Mouse (Mus musculus) left cerebral cortex, postnatal 4 days (tissue): ENCODE data around the gene Fam172a. TPM values are rescaled to one million over a fixed set of nuclear protein-coding genes. Genes with fewer than 3 reads are reported as not detected.

Experiments used
- DNase-seq: peaks from one replicate; pipeline ENCODE4 v3.0.0-alpha.2; 2022
- intact Hi-C: fragments of 180-260 bp; cut with DNase I; formaldehyde crosslinking; loops from one replicate; pipeline ENCODE4 v1.15.1; 2025
- total RNA-seq, 2 experiments: library from RNA; stranded (reverse); gene quantifications; 2 replicates each; pipeline ENCODE4 v1.2.3; 2021

Fam172a gene
- total RNA-seq, 2 experiments from 2014 or later, result 49.4 to 54.2 TPM

DNA sequence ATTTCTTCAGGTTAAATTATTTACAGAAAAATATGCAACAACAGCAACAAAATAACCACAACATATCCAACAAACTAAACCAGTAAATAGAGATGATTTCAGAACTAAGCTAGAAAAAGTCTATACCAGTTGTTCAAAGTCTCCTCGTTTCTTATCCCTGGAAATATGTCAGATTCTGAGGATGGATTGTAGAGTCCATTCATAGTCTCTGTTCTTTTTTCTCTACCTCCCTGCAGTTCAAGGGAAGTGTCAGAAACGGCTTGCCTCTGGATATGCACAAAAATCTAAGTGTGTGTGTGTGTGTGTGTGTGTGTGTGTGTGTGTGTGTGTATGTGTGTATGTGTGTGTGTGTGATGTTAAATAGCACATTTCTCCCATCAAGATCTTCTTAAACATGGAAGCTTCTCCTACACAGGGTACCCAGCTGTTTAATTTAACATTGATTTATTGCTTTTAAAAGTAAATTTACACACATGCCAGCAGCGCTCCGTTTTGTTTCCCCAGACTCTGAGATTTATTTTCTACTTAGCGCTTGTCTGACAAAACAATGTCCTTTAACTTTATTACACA lies 475.6 kb downstream of the Fam172a start:
- intact Hi-C loops, result loop anchor here (5.0 to 10.0 kb wide), 3 partner anchors 195 to 1203 kb away; no protein-coding TSS in a partner anchor
- no peak for DNase-seq

DNA sequence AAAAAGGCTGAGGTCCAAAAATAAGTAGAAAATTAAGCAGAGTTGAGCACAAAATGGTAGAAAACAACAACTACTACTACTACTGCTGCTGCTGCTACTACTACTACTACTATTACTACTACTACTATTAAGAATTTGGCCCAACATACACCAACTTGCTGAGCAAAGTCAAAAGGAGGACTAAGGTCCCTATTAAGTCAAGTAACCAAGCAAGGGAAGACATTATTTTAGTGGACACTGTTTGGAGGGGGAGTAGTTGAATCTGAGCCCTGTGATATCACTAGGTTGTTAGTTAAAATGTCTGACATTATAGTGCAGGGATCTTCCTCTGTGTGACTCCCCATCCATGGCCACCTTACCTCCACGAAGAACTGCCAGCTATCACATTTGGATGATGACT lies 476.2 kb downstream of the Fam172a start:
- intact Hi-C loops, result loop anchor here (5.0 to 10.0 kb wide), 3 partner anchors 196 to 1203 kb away; no protein-coding TSS in a partner anchor
- DNase-seq, result no peak

DNA sequence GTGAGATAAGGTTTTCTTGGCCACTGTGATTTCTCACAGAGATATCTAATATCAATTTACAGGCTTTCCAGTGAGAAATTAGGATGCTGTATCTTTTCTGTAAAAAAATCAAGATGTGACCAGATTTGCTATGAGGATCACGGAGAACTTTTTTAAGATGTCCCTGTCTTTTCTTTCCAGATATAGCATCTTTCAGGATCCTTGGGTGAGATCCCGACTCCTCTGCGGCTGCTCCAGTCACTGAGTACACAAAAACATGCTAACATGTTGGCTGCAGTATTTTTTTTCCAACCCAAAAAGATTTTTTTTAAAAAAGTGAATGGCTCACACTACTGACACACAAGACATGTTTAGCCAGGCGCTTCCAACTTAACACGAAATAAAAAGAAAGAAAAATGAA lies 476.9 kb downstream of the Fam172a start:
- no peak for DNase-seq
- intact Hi-C loops, result loop anchor here (5.0 to 10.0 kb wide), 3 partner anchors 196 to 1204 kb away; no protein-coding TSS in a partner anchor

DNA sequence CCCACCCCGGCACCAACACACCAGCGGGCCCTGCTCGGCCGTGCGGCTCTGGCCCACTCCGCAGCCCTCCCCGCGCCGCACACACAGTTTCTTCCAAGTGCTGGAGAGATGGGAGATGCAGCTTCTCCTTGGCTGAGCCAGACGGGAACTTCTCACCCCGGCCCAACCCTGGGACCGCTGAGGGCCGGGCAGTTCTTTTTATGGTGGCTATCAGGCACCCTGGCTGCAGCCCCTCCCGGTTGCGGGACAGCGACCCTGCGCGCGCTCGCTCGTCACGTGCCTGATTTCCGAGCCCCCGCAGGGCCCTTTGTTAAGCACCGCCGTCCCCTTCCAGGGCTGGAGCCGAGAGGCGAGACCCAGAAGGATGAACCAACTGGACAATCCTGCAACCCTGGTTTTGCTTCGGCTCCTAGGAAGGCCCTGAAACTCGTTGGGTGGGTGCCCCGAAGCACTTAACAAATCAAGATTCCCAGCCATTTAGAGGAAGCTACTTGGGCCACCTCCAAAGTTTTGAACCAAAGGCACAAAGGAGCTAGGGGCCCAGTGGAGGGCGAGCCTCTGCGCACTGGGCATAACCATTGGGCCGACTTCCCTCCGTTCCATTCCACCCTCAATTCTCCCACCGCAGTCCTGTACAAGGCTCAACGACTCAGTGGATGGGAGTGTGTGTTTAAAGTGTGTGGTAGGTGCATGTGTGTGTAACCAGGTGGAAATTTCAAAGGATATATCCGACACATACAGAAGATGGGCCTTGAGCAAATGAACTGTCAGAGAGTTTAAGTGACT lies 477.7 kb downstream of the Fam172a start:
- DNase-seq, result peak; percentile 70
- intact Hi-C loops, result loop anchor here (5.0 to 10.0 kb wide), 3 partner anchors 197 to 1205 kb away; no protein-coding TSS in a partner anchor

DNA sequence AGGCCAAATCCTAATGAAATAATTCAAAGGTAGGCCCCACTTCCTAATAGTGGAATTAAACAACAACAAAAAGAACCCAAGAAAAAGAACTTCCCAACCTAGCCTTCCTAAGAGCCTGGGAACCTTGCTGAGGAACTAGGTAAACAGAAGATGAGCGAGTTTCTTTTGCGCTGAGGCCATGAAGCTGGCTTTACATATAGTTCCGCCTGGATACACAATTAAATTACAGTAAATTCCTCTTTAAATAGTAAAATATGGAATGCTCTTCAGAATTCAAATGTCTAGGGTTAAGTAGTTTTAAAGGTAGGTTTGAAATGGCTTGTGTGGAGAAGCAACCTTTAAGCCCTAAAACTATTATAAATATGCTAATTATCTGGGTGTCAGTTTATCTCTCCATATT lies 478.4 kb downstream of the Fam172a start:
- no peak for DNase-seq
- intact Hi-C loops, result no loop called here

DNA sequence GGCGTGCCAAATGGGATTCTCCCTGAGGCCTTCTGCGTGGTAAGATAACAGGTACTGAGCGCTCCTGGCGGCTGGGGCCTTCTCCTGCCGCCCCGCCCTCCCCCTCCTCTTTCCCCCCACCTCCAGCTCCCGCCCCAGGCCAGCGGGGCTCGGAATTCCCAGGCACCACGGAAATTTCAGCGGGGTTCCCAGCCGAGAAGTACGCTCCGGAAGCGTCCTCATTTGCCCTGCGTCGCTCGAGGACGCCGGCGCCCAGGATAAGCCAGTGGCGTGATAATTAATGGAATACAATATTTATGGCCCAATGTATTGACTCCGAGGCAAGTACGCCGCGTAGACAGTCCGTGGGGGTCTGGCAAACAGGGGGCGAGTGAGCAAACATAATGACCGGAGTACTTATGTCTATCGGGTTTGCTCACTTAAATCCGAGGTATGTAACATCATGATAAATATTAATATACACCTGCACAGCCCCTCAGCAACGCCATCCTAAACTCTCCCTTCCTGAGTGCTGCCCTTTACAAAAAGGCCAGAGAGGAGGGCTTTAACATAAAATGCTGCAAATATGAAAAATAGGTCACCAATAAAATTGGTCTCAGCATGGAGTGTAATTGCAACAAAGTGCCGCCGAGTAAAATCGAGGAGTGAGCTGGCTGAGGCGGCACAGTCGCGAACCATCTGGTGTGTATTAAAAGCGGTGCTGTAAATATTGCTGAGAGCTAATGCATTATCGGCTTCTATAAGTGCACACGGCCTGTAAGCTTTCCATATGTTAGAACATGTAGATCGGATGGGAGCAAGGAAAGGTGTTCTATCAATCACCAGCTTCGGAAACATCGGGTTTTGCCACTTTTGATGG lies 479.5 kb downstream of the Fam172a start:
- DNase-seq, result peak; percentile 29

DNA sequence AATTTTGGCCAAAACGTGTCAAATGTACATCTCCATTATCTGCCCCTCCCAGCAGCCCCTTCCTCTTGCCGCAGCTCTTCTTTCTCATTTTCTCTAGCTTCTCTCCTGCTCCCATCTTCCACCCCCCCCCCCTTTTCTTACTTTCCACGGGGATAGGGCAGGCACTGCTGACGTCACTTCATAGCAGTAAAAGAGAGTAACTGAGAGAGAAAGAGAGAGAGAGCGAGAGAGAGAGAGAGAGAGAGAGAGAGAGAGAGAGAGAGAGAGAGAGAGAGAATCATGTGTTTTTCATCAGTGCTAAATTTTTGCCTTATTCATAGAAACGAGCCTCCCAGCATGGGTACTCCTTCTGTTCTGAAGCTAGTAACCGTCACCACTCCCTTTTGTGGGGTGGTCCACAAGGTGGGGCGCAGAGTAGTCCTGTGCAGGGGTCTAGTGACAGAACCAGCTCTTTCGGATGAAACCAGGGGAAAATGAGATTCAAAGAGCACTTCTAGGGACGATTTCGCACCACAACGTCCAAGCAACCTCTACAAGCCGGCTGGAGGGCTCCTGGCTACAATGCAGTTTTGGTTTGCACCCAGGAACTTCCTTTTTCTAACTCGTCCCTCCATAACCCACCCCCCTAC lies 480.2 kb downstream of the Fam172a start:
- DNase-seq, result peak; percentile 40
- intact Hi-C loops, result no loop called here

More for the DNA sequence above, 479.5 kb downstream of the Fam172a start:
- intact Hi-C loops, result no loop called here

DNA sequence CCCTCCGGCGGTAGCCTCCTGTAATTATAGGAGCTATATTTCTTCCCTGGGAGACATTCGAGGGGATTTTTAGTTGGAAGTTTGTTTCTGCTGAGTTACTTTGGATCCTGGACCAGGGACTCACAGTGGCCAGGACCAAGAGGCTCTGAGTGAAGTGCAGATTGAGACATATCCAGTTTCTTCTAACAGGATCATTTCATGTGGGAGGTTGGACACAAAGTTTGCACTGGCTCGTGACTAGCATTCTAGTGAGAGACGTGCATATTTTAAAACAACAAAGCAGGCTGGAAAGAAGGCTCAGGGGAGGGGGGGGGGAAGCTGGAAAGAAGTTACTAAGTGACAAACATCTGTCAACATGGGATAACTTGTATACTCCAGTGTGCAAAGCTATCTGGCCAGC lies 481.2 kb downstream of the Fam172a start:
- no peak for DNase-seq
- intact Hi-C loops, result no loop called here

DNA sequence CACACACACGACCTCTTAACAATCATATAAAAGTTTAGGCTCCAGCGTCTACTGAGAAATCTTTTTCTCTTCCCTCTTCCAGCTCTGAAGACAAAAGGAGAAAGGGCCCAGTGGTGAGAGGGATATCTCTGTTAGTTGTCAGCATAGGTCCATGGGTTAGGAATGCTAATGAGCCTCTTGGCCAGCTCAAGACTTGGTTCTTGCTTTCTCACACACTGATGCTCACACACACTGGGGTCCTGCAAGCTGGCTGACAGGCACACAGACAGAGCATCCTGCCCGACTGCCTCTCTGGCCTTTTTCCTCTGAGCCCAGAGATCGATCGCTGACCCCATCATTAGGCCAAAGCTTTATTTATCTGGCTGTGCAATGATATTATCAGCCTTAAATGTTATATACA lies 482.2 kb downstream of the Fam172a start:
- intact Hi-C loops, result no loop called here
- peak; percentile 41 for DNase-seq

DNA sequence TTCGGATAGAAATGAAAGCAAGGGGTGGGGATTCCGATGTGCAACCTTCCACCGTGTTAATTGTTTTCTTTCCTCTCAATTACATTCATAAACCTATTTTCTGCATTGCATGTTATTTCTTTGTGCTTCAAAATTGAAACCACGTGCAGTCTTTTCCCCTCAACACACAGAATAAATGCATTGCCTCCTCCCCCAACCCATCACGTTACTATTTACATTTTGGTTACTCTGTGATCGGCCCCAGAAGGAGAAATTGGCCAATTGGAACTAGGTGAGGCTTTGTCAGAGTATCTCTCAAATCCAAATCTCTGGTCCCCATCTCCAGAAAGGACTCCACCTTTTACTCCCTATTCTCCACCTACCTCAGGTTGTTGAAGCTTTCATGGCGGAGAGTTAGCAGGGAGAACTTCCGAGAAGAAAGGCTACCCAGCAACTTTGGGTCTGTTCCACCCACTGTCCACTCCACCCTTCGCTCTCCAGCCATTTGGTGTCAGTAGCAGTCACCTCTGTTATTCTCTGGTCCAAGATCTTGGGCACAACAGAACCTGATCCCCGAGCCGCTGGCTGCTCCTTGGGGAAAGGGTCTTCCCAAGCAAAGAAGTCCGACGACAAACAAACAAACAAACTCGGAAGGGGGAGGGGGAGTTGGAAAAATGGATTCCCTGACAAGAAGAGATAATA lies 483.1 kb downstream of the Fam172a start:
- intact Hi-C loops, result no loop called here
- DNase-seq, result no peak

DNA sequence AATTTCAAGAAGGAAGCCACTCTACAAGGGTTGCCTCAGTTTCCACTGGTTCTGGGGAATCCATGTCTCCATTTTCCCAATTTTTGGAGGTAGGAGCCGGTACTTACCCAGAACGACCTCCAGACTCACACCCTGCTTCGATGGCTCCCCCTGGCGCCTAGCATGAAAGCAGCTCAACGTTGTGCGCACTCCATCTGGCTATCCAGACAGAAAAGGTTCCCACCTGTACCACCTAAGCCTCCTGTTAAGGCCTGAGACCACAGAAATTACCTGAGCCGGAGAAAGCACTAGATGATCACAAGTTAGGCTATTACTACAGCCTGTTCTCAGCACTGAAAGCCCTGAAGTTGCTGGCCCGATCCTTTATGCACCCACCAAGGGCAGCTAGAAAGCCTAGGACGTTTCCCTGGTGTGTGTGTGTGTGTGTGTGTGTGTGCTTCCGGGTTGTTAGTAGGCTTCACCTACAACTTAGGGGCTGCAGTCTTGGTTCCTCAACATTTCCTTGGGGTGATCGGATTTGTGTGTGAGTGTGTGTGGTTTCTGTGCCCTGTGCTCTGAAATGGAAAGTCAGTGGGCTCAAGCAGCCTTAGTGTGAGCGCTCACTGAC lies 484.6 kb downstream of the Fam172a start:
- peak; percentile 49 for DNase-seq
- intact Hi-C loops, result no loop called here

DNA sequence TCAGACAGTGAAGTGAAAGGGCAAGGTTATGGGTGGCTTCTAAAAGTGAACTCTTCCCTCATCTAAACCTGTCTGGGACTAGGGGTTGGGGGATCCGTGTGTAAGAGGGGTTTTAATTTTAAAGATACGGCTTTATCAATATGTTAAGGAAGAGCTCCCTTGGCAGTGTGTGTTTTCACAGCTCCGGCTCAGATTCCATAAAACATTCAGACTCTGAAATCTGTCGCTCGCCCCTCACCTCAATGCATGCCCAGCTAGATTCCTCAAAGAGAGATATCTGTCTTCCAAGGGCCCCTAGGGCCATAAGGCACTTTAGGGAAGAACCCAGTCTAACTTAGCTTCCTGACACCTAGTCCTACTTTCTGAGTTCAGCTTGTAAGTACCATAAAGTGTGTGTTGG lies 486.0 kb downstream of the Fam172a start:
- intact Hi-C loops, result no loop called here
- DNase-seq, result no peak

DNA sequence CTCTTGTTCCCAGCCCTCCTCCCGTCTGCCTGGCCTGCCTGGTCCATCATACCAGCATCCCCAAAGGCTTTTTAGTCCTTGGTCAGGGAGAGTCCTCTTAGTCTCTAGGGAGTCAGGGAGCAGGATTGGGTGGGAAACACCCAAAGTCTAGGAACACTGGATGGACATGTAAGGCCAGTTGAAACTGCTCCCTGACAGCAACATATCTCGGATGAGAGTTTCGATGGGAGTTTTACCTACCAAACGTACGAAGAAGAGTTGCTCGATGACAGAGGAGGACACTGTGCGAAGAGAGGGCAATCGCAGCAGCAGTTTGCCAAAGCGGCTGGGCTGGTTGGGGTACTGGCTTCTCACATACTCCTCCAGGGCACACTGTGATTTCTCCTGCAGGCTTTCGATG lies 487.8 kb downstream of the Fam172a start:
- intact Hi-C loops, result no loop called here
- DNase-seq, result no peak

DNA sequence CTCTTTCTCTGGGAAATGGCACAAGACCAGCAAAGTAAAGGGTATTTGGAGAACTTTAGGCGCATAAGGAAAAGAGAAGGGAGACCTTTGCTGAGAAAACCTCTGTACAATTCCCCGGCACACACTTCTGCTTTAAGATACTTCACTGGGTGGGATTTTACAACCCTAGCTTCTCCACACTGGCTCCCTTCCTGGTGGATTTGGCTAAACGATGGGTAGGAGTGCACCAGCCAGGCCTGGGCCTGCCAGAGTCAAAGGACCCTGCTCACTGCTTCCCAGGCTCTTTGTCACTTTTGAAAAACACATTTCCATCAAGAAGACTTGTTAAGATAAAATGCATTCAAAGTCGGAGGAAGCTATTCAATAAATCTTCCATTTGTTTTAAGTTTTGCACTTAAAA lies 491.4 kb downstream of the Fam172a start:
- no peak for DNase-seq
- intact Hi-C loops, result loop anchor here (5.0 to 10.0 kb wide), 4 partner anchors 798 to 1348 kb away; partner anchors contain the start of genes 2210408I21Rik and Slf1

DNA sequence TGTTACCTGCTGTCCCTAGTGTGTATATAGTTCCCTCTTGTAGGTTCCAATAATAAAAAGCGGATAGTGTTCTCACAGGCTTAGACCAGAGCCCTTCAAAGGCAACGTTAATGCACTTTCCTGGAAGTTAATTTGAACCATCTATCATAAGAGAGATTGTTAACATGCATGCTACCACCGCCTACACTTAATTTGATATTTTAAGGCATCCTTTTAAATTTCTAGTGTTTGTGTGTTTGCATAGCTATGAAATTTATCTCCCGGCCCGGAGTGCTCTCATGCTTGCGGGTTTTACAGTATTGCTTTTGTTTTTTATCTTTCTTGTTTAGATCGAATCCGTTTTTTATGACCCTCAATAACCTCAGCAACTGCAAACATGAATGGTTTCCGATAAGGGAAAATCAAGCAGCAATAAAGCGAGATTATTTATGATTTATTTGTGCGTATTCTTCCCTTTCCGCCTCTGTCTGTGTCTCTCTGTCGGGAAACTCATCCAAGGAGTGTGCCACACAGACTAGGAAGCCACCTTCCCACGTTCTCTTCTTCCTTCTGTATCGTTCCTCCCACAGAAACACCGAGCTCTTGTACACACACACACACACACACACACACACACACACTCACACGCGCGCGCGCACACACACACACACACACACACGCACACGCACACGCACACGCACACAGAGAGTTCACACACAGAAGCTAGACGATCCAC lies 492.5 kb downstream of the Fam172a start:
- intact Hi-C loops, result loop anchor here (5.0 to 10.0 kb wide), 4 partner anchors 799 to 1349 kb away; partner anchors contain the start of genes 2210408I21Rik and Slf1
- no peak for DNase-seq

DNA sequence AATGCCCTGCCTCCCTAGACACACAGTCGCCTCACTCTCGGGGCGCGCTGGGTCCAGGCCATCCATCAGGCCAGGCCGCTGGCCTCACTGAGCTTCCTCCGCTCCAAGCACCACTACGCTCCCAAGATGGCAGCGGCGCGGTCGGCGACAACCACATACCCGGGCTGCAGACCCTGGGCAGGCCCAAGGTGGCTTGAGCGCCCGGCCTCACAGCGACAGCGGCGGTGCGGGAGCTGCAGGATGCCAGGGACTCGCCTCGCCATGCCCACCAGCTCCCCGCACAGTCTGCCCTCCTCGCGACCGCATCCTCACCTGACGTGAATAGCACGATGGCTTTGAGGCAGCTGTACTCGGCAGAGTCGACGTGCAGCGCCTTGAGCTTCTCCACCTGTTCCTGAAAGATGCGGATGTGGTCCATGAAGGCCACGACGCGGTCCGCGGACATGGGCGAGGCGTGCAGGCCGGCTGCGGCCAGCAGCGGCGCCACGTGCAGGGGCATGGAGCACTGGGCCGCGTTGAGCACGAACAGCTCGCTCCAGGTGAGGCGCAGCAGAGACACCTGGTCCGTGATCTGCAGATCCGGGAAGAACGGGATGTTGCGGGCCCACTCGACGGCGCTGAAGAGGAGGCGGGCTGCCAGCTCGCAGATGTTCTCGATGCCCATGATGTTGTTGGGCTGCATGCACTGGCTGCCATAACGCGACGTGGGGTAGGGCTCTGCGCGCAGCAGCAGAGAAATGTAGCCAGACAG lies 493.2 kb downstream of the Fam172a start:
- intact Hi-C loops, result loop anchor here (5.0 to 10.0 kb wide), 4 partner anchors 800 to 1350 kb away; partner anchors contain the start of genes 2210408I21Rik and Slf1

DNA sequence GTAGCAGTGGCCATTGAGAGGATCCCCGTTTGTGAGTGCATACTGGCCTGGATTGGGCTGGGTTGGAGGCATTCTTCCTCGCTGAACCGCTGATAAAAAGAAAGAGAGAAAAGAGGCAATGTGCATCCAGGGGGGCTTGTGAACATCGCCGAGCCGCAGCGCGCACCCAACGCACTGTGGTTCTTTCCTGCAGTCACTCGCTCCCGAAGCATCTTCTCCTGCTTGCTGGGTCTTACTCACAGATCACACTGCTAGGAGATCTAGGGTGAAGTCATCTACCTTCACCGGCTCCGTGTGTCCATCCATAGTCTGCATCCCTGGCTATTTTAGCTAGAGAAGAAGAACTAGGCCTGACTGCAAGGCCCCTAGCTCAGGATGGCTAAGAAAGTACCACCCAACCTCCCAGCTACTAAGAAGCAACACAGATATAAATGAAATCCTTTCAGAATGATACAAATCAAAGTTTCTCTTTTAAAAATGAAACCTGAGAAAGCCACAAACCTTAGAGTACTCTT lies 493.8 kb downstream of the Fam172a start:
- no peak for DNase-seq
- intact Hi-C loops, result loop anchor here (10.0 kb wide), 3 partner anchors 801 to 1351 kb away; partner anchors contain the start of genes 2210408I21Rik and Slf1

More for the DNA sequence above, 493.2 kb downstream of the Fam172a start:
- DNase-seq, result peak; percentile 54
